8 mouse cellular contexts compared by ENCODE assay signal in genomic region chr13:21172241-21173027, GRCm38 (mm10). TPM values are rescaled to one million over a fixed set of nuclear protein-coding genes. Genes with fewer than 3 reads are reported as not detected.
DNase-seq lines count a peak whose midpoint lies in the region; ATAC-seq and TF ChIP-seq lines count a peak whose summit lies in the region.

No protein-coding gene starts in this region.

- H3K9ac ChIP-seq in forebrain, embryonic 12.5 days, result no peak overlapping the region
- peak overlapping the region; percentile 64 for H3K9ac ChIP-seq in lung, embryonic 16.5 days (ENCODE audit: low read length)

- intact Hi-C loops in heart, postnatal 10 days (cut with DNase I), result loop anchor here (5.0 kb wide), 3 partner anchors 60 to 540 kb away; no protein-coding TSS in a partner anchor

- H3K4me3 ChIP-seq in forebrain, embryonic 12.5 days (replicated peaks), result peak overlapping the region; percentile 46
- peak overlapping the region; percentile 55 for H3K4me3 ChIP-seq in layer of hippocampus, adult 2 months
- H3K4me3 ChIP-seq in lung, embryonic 16.5 days (ENCODE audit: low read length), result peak overlapping the region; percentile 47

- under 1% methylated on average over 16 of the region's 16 CpGs for WGBS in forebrain, embryonic 12.5 days
- under 1% methylated on average over 16 of the region's 16 CpGs for WGBS in lung, embryonic 16.5 days

- no peak overlapping the region for H3K27ac ChIP-seq in forebrain, embryonic 12.5 days
- peak overlapping the region; percentile 68; the same call in 1 of the 2 replicates for H3K27ac ChIP-seq in layer of hippocampus, adult 2 months
- peak overlapping the region; percentile 89 for H3K27ac ChIP-seq in lung, embryonic 16.5 days (ENCODE audit: low read length)

- peaks cover 3% of the 10 kb centered on the region; the same call in 1 of the 2 replicates for H3K27me3 ChIP-seq in forebrain, embryonic 12.5 days
- H3K27me3 ChIP-seq in lung, embryonic 16.5 days (ENCODE audit: control insufficient read depth, insufficient read depth, low read depth, low read length), result no peaks in the 10 kb centered on the region

- H3K4me1 ChIP-seq in forebrain, embryonic 12.5 days, result peaks cover 16% of the 10 kb centered on the region
- H3K4me1 ChIP-seq in lung, embryonic 16.5 days (replicated peaks; ENCODE audit: control insufficient read depth, insufficient read depth, low read length), result peaks cover 10% of the 10 kb centered on the region; the same call in 1 of the 2 replicates

- H3K9me3 ChIP-seq in forebrain, embryonic 12.5 days, result no peaks in the 10 kb centered on the region
- no peaks in the 10 kb centered on the region for H3K9me3 ChIP-seq in lung, embryonic 16.5 days (ENCODE audit: control insufficient read depth, low read length)

- H3K4me2 ChIP-seq in forebrain, embryonic 12.5 days, result peak overlapping the region; percentile 55
- peak overlapping the region; percentile 70 for H3K4me2 ChIP-seq in lung, embryonic 16.5 days (ENCODE audit: low read depth, low read length)

- peak; percentile 82 for DNase-seq in MN1 (ENCODE audit: low spot score)
- peak; percentile 81 to 82 for DNase-seq in heart, postnatal 10 days
- peak; percentile 76 to 77 for DNase-seq in layer of hippocampus, adult 2 months (ENCODE audit: low spot score in 2 of 2)
- peak; percentile 58 for DNase-seq in ovary, postnatal 14 days (ENCODE audit: low spot score)

- TF ChIP-seq CTCF in layer of hippocampus, adult 2 months (conservative IDR thresholded peaks at IDR 0.05), result peak; percentile 24; the same call in 1 of the 2 replicates

- H3K36me3 ChIP-seq in forebrain, embryonic 12.5 days (replicated peaks), result no peaks in the 10 kb centered on the region
- no peaks in the 10 kb centered on the region for H3K36me3 ChIP-seq in lung, embryonic 16.5 days (ENCODE audit: control insufficient read depth, insufficient read depth, low read length)

- peak; percentile 31; the same call in 1 of the 2 replicates for ATAC-seq in cerebellum, adult (ENCODE audit: insufficient number of reproducible peaks, low FRiP score, low TSS enrichment)
- ATAC-seq in forebrain, embryonic 12.5 days (ENCODE audit: low FRiP score), result peak; percentile 45; the same call in 1 of the 2 replicates
- peak; percentile 57 for ATAC-seq in lung, embryonic 16.5 days (ENCODE audit: low read depth)
- no peak for ATAC-seq in activated CD4-positive, CD25-positive, alpha-beta regulatory T cell, adult 4 months

RNA-seq across cellular contexts. Expression of gene Trim27, which starts 6.8 kb away (rescaled TPM):
- polyA plus RNA-seq in forebrain, embryonic 12.5 days (2016; fragmentation: Nextera tagmentation; extraction: Ambion mirVana), result 132 and 153 TPM in 2 replicates
- 10 to 100 TPM; 26.9 to 33.6 TPM for total RNA-seq in heart, postnatal 10 days (2021)
- 10 to 100 TPM; 38.7 to 39.9 TPM for total RNA-seq in layer of hippocampus, adult 2 months (2021)
- 105 and 108 TPM in 2 replicates for polyA plus RNA-seq in lung, embryonic 16.5 days (2015; fragmentation: Nextera tagmentation; extraction: Ambion mirVana)
- polyA plus RNA-seq in activated CD4-positive, CD25-positive, alpha-beta regulatory T cell, adult 4 months (2017; shearing (Covaris generic)), result 10 to 100 TPM; 16.2 to 18.4 TPM

RNA-seq across cellular contexts. Expression of gene Olfr1368, which starts 26.8 kb away (rescaled TPM):
- not detected in 2 replicates for polyA plus RNA-seq in forebrain, embryonic 12.5 days (2016; fragmentation: Nextera tagmentation; extraction: Ambion mirVana)
- total RNA-seq in heart, postnatal 10 days (2021), result not detected
- not detected for total RNA-seq in layer of hippocampus, adult 2 months (2021)
- polyA plus RNA-seq in lung, embryonic 16.5 days (2015; fragmentation: Nextera tagmentation; extraction: Ambion mirVana), result not detected in 2 replicates
- not detected for polyA plus RNA-seq in activated CD4-positive, CD25-positive, alpha-beta regulatory T cell, adult 4 months (2017; shearing (Covaris generic))

RNA-seq across cellular contexts. Expression of gene Olfr263, which starts 43.0 kb away (rescaled TPM):
- not detected in 2 replicates for polyA plus RNA-seq in forebrain, embryonic 12.5 days (2016; fragmentation: Nextera tagmentation; extraction: Ambion mirVana)
- not detected for total RNA-seq in heart, postnatal 10 days (2021)
- not detected for total RNA-seq in layer of hippocampus, adult 2 months (2021)
- not detected in 2 replicates for polyA plus RNA-seq in lung, embryonic 16.5 days (2015; fragmentation: Nextera tagmentation; extraction: Ambion mirVana)
- not detected for polyA plus RNA-seq in activated CD4-positive, CD25-positive, alpha-beta regulatory T cell, adult 4 months (2017; shearing (Covaris generic))
